Mouse (Mus musculus): ENCODE results near the gene Osbpl10.

GRCm38 (mm10) chr9:115271556-115271955, 293.2 kb downstream of the Osbpl10 start:
- TF ChIP-seq CTCF (IDR thresholded peaks at IDR 0.05; ENCODE audit: low read depth) (no peak), EP300 (IDR thresholded peaks at IDR 0.05; ENCODE audit: low read depth) (no peak)

Data from liver, postnatal 0 days (tissue).